Comparison of ENCODE assay signal across 9 mouse cellular contexts in the genomic region with DNA sequence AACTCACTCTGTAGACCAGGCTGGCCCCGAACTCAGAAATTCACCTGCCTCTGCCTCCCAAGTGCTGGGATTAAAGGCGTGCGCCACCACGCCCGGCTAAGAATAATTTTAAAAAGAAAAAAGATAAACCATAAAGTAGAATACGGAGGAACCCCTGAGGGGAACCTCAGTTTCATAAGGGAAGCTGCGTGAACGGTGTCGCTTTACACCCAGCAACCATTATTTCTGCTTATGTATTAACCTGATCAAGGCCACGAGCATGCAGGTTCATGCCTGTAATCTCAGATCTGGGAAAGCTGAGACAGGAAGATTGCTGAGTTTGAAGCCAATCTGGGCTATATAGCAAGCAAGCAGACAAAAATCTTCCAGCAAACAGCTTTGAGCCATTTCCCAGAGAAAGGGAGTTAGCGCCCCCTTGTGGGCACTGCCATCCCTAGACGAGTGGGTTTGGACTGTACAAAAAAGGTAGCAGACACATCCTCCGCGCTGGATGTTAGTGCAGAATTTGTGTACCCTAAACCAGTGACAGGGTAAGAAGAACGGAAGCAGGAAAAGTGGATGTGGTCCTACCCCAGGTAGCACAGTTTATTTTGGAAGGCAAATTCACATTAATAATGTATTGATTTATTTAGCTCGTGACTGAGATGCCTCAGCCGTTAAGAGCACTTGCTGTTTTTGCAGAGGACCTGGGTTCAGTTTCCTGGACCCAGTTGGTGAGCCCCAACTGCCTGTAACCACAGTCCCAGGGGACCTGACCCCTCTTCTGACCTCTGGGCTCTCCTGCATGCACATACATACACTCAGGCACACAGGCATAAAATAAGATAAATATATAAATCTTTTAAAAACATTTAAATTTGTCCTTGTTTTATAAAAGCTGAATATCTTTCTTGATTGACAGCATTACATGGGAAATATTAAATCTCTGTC. TPM values are rescaled to one million over a fixed set of nuclear protein-coding genes. Genes with fewer than 3 reads are reported as not detected.
DNase-seq lines count a peak whose midpoint lies in the region; ATAC-seq and TF ChIP-seq lines count a peak whose summit lies in the region.
"Had no signal": no experiment of that assay in that cellular context is flagged by ENCODE, and none has a peak within 500 bp of the region (broad histone marks: within the 10 kb centered on the region; RNA-seq: fewer than 3 reads in every experiment).

No protein-coding gene starts in this region.

- 0 out of 2 replicates have a peak, but pooled peaks cover 4% of the 10 kb centered on the region for H3K9me3 ChIP-seq in forebrain, embryonic 12.5 days
- no peaks in the 10 kb centered on the region for H3K9me3 ChIP-seq in hindbrain, embryonic 11.5 days (ENCODE audit: control insufficient read depth, low read length)
- H3K9me3 ChIP-seq in lung, postnatal 0 days (ENCODE audit: low read length) = no peaks in the 10 kb centered on the region

- no peak overlapping the region for H3K4me2 ChIP-seq in forebrain, embryonic 12.5 days
- no peak overlapping the region for H3K4me2 ChIP-seq in hindbrain, embryonic 11.5 days (replicated peaks; ENCODE audit: low read depth, low read length)
- H3K4me2 ChIP-seq in lung, postnatal 0 days (replicated peaks; ENCODE audit: low read depth, low read length) = no peak overlapping the region
- H3K4me2 ChIP-seq: heart, embryonic 13.5 days had no signal

- H3K4me3 ChIP-seq in forebrain, embryonic 12.5 days (replicated peaks) = no peak overlapping the region
- no peak overlapping the region for H3K4me3 ChIP-seq in hindbrain, embryonic 11.5 days (ENCODE audit: low read depth, low read length)
- no peak overlapping the region for H3K4me3 ChIP-seq in lung, postnatal 0 days (ENCODE audit: low read depth, low read length)
- H3K4me3 ChIP-seq: heart, embryonic 13.5 days had no signal

- no peaks in the 10 kb centered on the region for H3K36me3 ChIP-seq in forebrain, embryonic 12.5 days (replicated peaks)
- no peaks in the 10 kb centered on the region for H3K36me3 ChIP-seq in hindbrain, embryonic 11.5 days (ENCODE audit: control insufficient read depth, insufficient read depth, low read length)
- no peaks in the 10 kb centered on the region for H3K36me3 ChIP-seq in lung, postnatal 0 days (ENCODE audit: insufficient read depth, low read length)
- H3K36me3 ChIP-seq: heart, embryonic 13.5 days had no signal

- no peak for TF ChIP-seq EP300 in lung, postnatal 0 days (IDR thresholded peaks at IDR 0.05)

- H3K4me1 ChIP-seq in forebrain, embryonic 12.5 days = no peaks in the 10 kb centered on the region; the same call in 1 of the 2 replicates
- no peaks in the 10 kb centered on the region for H3K4me1 ChIP-seq in hindbrain, embryonic 11.5 days (replicated peaks; ENCODE audit: control insufficient read depth, insufficient read depth, low read length)
- H3K4me1 ChIP-seq in lung, postnatal 0 days (ENCODE audit: insufficient read depth, low read depth, low read length) = no peaks in the 10 kb centered on the region
- H3K4me1 ChIP-seq: heart, embryonic 13.5 days had no signal

- ATAC-seq in forebrain, embryonic 12.5 days (ENCODE audit: low FRiP score) = peak; percentile 36; the same call in 1 of the 2 replicates
- ATAC-seq in hindbrain, embryonic 11.5 days (ENCODE audit: low FRiP score) = peak; percentile 66
- peak; percentile 54 for ATAC-seq in lung, postnatal 0 days

- H3K27me3 ChIP-seq in forebrain, embryonic 12.5 days = no peaks in the 10 kb centered on the region
- no peaks in the 10 kb centered on the region for H3K27me3 ChIP-seq in hindbrain, embryonic 11.5 days (ENCODE audit: control insufficient read depth, insufficient read depth, low read length)
- no peaks in the 10 kb centered on the region for H3K27me3 ChIP-seq in lung, postnatal 0 days (replicated peaks; ENCODE audit: insufficient read depth, low read length)
- H3K27me3 ChIP-seq: heart, embryonic 13.5 days had no signal

- WGBS in forebrain, embryonic 12.5 days = 60% methylated on average over 17 of the region's 17 CpGs
- WGBS in hindbrain, embryonic 11.5 days = 60% methylated on average over 17 of the region's 17 CpGs
- 48% methylated on average over 17 of the region's 17 CpGs for WGBS in lung, postnatal 0 days

- H3K9ac ChIP-seq in forebrain, embryonic 12.5 days = no peak overlapping the region
- H3K9ac ChIP-seq in hindbrain, embryonic 11.5 days (ENCODE audit: low read depth, low read length) = no peak overlapping the region
- no peak overlapping the region for H3K9ac ChIP-seq in lung, postnatal 0 days (replicated peaks; ENCODE audit: low read depth)
- H3K9ac ChIP-seq: heart, embryonic 13.5 days had no signal

- no peak overlapping the region for H3K27ac ChIP-seq in forebrain, embryonic 12.5 days
- H3K27ac ChIP-seq in hindbrain, embryonic 11.5 days (ENCODE audit: low read depth, low read length) = no peak overlapping the region
- H3K27ac ChIP-seq in lung, postnatal 0 days (ENCODE audit: low read length) = no peak overlapping the region
- H3K27ac ChIP-seq: heart, embryonic 13.5 days had no signal

- TF ChIP-seq CTCF in lung, postnatal 0 days (IDR thresholded peaks at IDR 0.05) = peak; percentile 96

- peak; percentile 84 for DNase-seq in ES-CJ7 (ENCODE audit: low read depth, low spot score)
- DNase-seq in c-Kit-positive CD71-negative TER-119-negative erythroid progenitor cells, embryonic 14.5 days (ENCODE audit: low read depth) = peak; percentile 90
- DNase-seq in hindbrain, embryonic 11.5 days (ENCODE audit: low spot score) = peak; percentile 94
- peak; percentile 72 for DNase-seq in layer of hippocampus, adult 9-11 months
- peak; percentile 86 for DNase-seq in lung, postnatal 0 days (ENCODE audit: low spot score)
- peak; percentile 83 for DNase-seq in ovary, postnatal 36 days (ENCODE audit: low spot score)
- peak; percentile 79 to 94 for DNase-seq in thymus, postnatal 10 days (ENCODE audit: low spot score in 2 of 2)

RNA-seq across cellular contexts. Expression of a gene that starts 7.9 kb away (rescaled TPM):
- 3.6 and 6.6 TPM in 2 replicates for polyA plus RNA-seq in forebrain, embryonic 12.5 days (2016; fragmentation: Nextera tagmentation; extraction: Ambion mirVana)
- polyA plus RNA-seq in hindbrain, embryonic 11.5 days (2014; fragmentation: Nextera tagmentation; extraction: Ambion mirVana) = 17.1 and 18.7 TPM in 2 replicates
- polyA plus RNA-seq in lung, postnatal 0 days (2015; fragmentation: Nextera tagmentation; extraction: Ambion mirVana) = 8.9 and 9.1 TPM in 2 replicates

RNA-seq across cellular contexts. Expression of a gene that starts 13.3 kb away (rescaled TPM):
- polyA plus RNA-seq in forebrain, embryonic 12.5 days (2016; fragmentation: Nextera tagmentation; extraction: Ambion mirVana) = 63.2 and 65.8 TPM in 2 replicates
- polyA plus RNA-seq in hindbrain, embryonic 11.5 days (2014; fragmentation: Nextera tagmentation; extraction: Ambion mirVana) = 60.5 and 64.1 TPM in 2 replicates
- 100 and 112 TPM in 2 replicates for polyA plus RNA-seq in lung, postnatal 0 days (2015; fragmentation: Nextera tagmentation; extraction: Ambion mirVana)

RNA-seq across cellular contexts. Expression of a gene that starts 26.4 kb away (rescaled TPM):
- 178 and 186 TPM in 2 replicates for polyA plus RNA-seq in forebrain, embryonic 12.5 days (2016; fragmentation: Nextera tagmentation; extraction: Ambion mirVana)
- 211 and 213 TPM in 2 replicates for polyA plus RNA-seq in hindbrain, embryonic 11.5 days (2014; fragmentation: Nextera tagmentation; extraction: Ambion mirVana)
- polyA plus RNA-seq in lung, postnatal 0 days (2015; fragmentation: Nextera tagmentation; extraction: Ambion mirVana) = 188 and 191 TPM in 2 replicates

RNA-seq across cellular contexts. Expression of a gene that starts 44.4 kb away (rescaled TPM):
- 2.3 and 3.9 TPM in 2 replicates for polyA plus RNA-seq in forebrain, embryonic 12.5 days (2016; fragmentation: Nextera tagmentation; extraction: Ambion mirVana)
- 1.8 and 2.1 TPM in 2 replicates for polyA plus RNA-seq in hindbrain, embryonic 11.5 days (2014; fragmentation: Nextera tagmentation; extraction: Ambion mirVana)
- polyA plus RNA-seq in lung, postnatal 0 days (2015; fragmentation: Nextera tagmentation; extraction: Ambion mirVana) = 43.7 and 64.8 TPM in 2 replicates

RNA-seq across cellular contexts. Expression of a gene that starts 44.5 kb away (rescaled TPM):
- 0.10 and 0.31 TPM in 2 replicates for polyA plus RNA-seq in forebrain, embryonic 12.5 days (2016; fragmentation: Nextera tagmentation; extraction: Ambion mirVana)
- not detected in 2 replicates for polyA plus RNA-seq in hindbrain, embryonic 11.5 days (2014; fragmentation: Nextera tagmentation; extraction: Ambion mirVana)
- 0.49 and 1.0 TPM in 2 replicates for polyA plus RNA-seq in lung, postnatal 0 days (2015; fragmentation: Nextera tagmentation; extraction: Ambion mirVana)
